ENCODE assay signal across 13 mouse cellular contexts in genomic region chr4:141394751-141395150, GRCm38 (mm10). TPM values are rescaled to one million over a fixed set of nuclear protein-coding genes. Genes with fewer than 3 reads are reported as not detected.
DNase-seq lines count a peak whose midpoint lies in the region; ATAC-seq lines count a peak whose summit lies in the region.
"Had no signal": no experiment of that assay in that cellular context is flagged by ENCODE, and none has a peak within 500 bp of the region (broad histone marks: within the 10 kb centered on the region; RNA-seq: fewer than 3 reads in every experiment).

No protein-coding gene starts in this region.

- H3K36me3 ChIP-seq in heart, embryonic 10.5 days, result no peaks in the 10 kb centered on the region
- H3K36me3 ChIP-seq in lung, embryonic 16.5 days (ENCODE audit: control insufficient read depth, insufficient read depth, low read length), result no peaks in the 10 kb centered on the region
- H3K36me3 ChIP-seq in forebrain, embryonic 14.5 days (ENCODE audit: control insufficient read depth, insufficient read depth, low read length), result no peaks in the 10 kb centered on the region

- WGBS in heart, embryonic 10.5 days, result 17% methylated on average over 16 of the region's 16 CpGs
- 13% methylated on average over 16 of the region's 16 CpGs for WGBS in lung, embryonic 16.5 days
- WGBS in forebrain, embryonic 14.5 days, result 14% methylated on average over 16 of the region's 16 CpGs

- peaks cover 13% of the 10 kb centered on the region for H3K4me1 ChIP-seq in heart, embryonic 10.5 days
- peaks cover 5% of the 10 kb centered on the region for H3K4me1 ChIP-seq in lung, embryonic 16.5 days (replicated peaks; ENCODE audit: control insufficient read depth, insufficient read depth, low read length)
- H3K4me1 ChIP-seq in forebrain, embryonic 14.5 days (ENCODE audit: control insufficient read depth, insufficient read depth, low read length), result no peaks in the 10 kb centered on the region

- H3K4me2 ChIP-seq in lung, embryonic 16.5 days (ENCODE audit: low read depth, low read length), result peak overlapping the region; percentile 12
- peak overlapping the region; percentile 12; the same call in 1 of the 2 replicates for H3K4me2 ChIP-seq in forebrain, embryonic 14.5 days (ENCODE audit: low read length)

- no peak for DNase-seq in heart, embryonic 10.5 days (ENCODE audit: low spot score)
- DNase-seq in heart, postnatal 14 days, result no peak
- no peak for DNase-seq in lung, postnatal 25 days (ENCODE audit: low spot score)
- DNase-seq in forebrain, embryonic 14.5 days (ENCODE audit: low spot score), result no peak
- peak; percentile 9 for DNase-seq in lung, postnatal 36 days
- no peak for DNase-seq in testis, postnatal 14 days (ENCODE audit: low spot score)
- no peak for DNase-seq in cerebellum, postnatal 4 days (ENCODE audit: low spot score in 2 of 2)
- DNase-seq: B cell, adult 2 months; cerebellum, adult 2 months; gastrocnemius, postnatal 25 days had no signal

- no peak overlapping the region for H3K27ac ChIP-seq in heart, embryonic 10.5 days
- no peak overlapping the region for H3K27ac ChIP-seq in lung, embryonic 16.5 days (ENCODE audit: low read length)
- no peak overlapping the region for H3K27ac ChIP-seq in forebrain, embryonic 14.5 days (ENCODE audit: low read depth, low read length)
- H3K27ac ChIP-seq: left cerebral cortex, adult 2 months had no signal

- H3K4me3 ChIP-seq in heart, embryonic 10.5 days, result peak overlapping the region; percentile 44
- no peak overlapping the region for H3K4me3 ChIP-seq in lung, embryonic 16.5 days (ENCODE audit: low read length)
- no peak overlapping the region for H3K4me3 ChIP-seq in forebrain, embryonic 14.5 days (ENCODE audit: low read depth, low read length)
- H3K4me3 ChIP-seq: left cerebral cortex, adult 2 months had no signal

- ATAC-seq in lung, embryonic 16.5 days (ENCODE audit: low read depth), result peak; percentile 24; the same call in 1 of the 2 replicates
- no peak for ATAC-seq in forebrain, embryonic 14.5 days

- no peak overlapping the region for H3K9ac ChIP-seq in lung, embryonic 16.5 days (ENCODE audit: low read length)
- no peak overlapping the region for H3K9ac ChIP-seq in forebrain, embryonic 14.5 days (ENCODE audit: low read length)

- H3K9me3 ChIP-seq in heart, embryonic 10.5 days, result no peaks in the 10 kb centered on the region
- H3K9me3 ChIP-seq in lung, embryonic 16.5 days (ENCODE audit: control insufficient read depth, low read length), result no peaks in the 10 kb centered on the region
- no peaks in the 10 kb centered on the region for H3K9me3 ChIP-seq in forebrain, embryonic 14.5 days (replicated peaks; ENCODE audit: control insufficient read depth, low read length)

- H3K27me3 ChIP-seq in heart, embryonic 10.5 days (ENCODE audit: insufficient read depth, poor library complexity, severe bottlenecking), result peaks cover 64% of the 10 kb centered on the region
- no peaks in the 10 kb centered on the region for H3K27me3 ChIP-seq in lung, embryonic 16.5 days (ENCODE audit: control insufficient read depth, insufficient read depth, low read depth, low read length)
- H3K27me3 ChIP-seq in forebrain, embryonic 14.5 days (replicated peaks; ENCODE audit: control insufficient read depth, insufficient read depth, low read length), result no peaks in the 10 kb centered on the region

- intact Hi-C loops in heart, postnatal 14 days (cut with DNase I), result loop anchor here (5.0 kb wide), 1 partner anchor 448 kb away; no protein-coding TSS in a partner anchor

RNA-seq across cellular contexts. Expression of gene Clcnka, which starts 3.8 kb away (rescaled TPM):
- polyA plus RNA-seq in heart, embryonic 10.5 days (2016; fragmentation: Nextera tagmentation; extraction: Ambion mirVana), result 0.11 and 0.44 TPM in 2 replicates
- not detected for total RNA-seq in heart, postnatal 14 days (2021)
- polyA plus RNA-seq in lung, embryonic 16.5 days (2015; fragmentation: Nextera tagmentation; extraction: Ambion mirVana), result 0.24 and 0.28 TPM in 2 replicates
- not detected in 2 replicates for polyA plus RNA-seq in forebrain, embryonic 14.5 days (2014; fragmentation: Nextera tagmentation; extraction: Ambion mirVana)
- polyA plus RNA-seq: cerebellum, adult 2 months; small intestine, adult 2 months had no signal

RNA-seq across cellular contexts. Expression of gene Clcnkb, which starts 21.1 kb away (rescaled TPM):
- polyA plus RNA-seq in heart, embryonic 10.5 days (2016; fragmentation: Nextera tagmentation; extraction: Ambion mirVana), result 0.93 and 1.3 TPM in 2 replicates
- 1 to 10 TPM in 1 of 2 experiments, under 1 TPM in 1; 0.83 to 1.5 TPM for total RNA-seq in heart, postnatal 14 days (2021)
- polyA plus RNA-seq in lung, embryonic 16.5 days (2015; fragmentation: Nextera tagmentation; extraction: Ambion mirVana), result 0.39 TPM in 1 of 2 replicates, not detected in the other
- not detected in 2 replicates for polyA plus RNA-seq in forebrain, embryonic 14.5 days (2014; fragmentation: Nextera tagmentation; extraction: Ambion mirVana)
- total RNA-seq: gastrocnemius, postnatal 25 days; left cerebral cortex, adult 2 months had no signal
- polyA plus RNA-seq: cerebellum, adult 2 months; small intestine, adult 2 months had no signal

RNA-seq across cellular contexts. Expression of gene Hspb7, which starts 25.8 kb away (rescaled TPM):
- polyA plus RNA-seq in heart, embryonic 10.5 days (2016; fragmentation: Nextera tagmentation; extraction: Ambion mirVana), result 61.5 and 132 TPM in 2 replicates
- 100 to 1,000 TPM; 760 to 902 TPM for total RNA-seq in heart, postnatal 14 days (2021)
- polyA plus RNA-seq in lung, embryonic 16.5 days (2015; fragmentation: Nextera tagmentation; extraction: Ambion mirVana), result 6.4 and 10.6 TPM in 2 replicates
- polyA plus RNA-seq in forebrain, embryonic 14.5 days (2014; fragmentation: Nextera tagmentation; extraction: Ambion mirVana), result not detected in 2 replicates

RNA-seq across cellular contexts. Expression of gene Fam131c, which starts 26.7 kb away (rescaled TPM):
- polyA plus RNA-seq in heart, embryonic 10.5 days (2016; fragmentation: Nextera tagmentation; extraction: Ambion mirVana), result 0.62 and 1.2 TPM in 2 replicates
- under 1 TPM; 0.15 to 0.65 TPM for total RNA-seq in heart, postnatal 14 days (2021)
- 3.3 and 3.6 TPM in 2 replicates for polyA plus RNA-seq in lung, embryonic 16.5 days (2015; fragmentation: Nextera tagmentation; extraction: Ambion mirVana)
- 10.2 and 15.8 TPM in 2 replicates for polyA plus RNA-seq in forebrain, embryonic 14.5 days (2014; fragmentation: Nextera tagmentation; extraction: Ambion mirVana)

RNA-seq across cellular contexts. Expression of gene Srarp, which starts 41.2 kb away (rescaled TPM):
- polyA plus RNA-seq in heart, embryonic 10.5 days (2016; fragmentation: Nextera tagmentation; extraction: Ambion mirVana), result not detected in 2 replicates
- under 1 TPM; 0.34 to 0.43 TPM for total RNA-seq in heart, postnatal 14 days (2021)
- not detected in 2 replicates for polyA plus RNA-seq in lung, embryonic 16.5 days (2015; fragmentation: Nextera tagmentation; extraction: Ambion mirVana)
- 0.33 TPM in 1 of 2 replicates, not detected in the other for polyA plus RNA-seq in forebrain, embryonic 14.5 days (2014; fragmentation: Nextera tagmentation; extraction: Ambion mirVana)
- polyA plus RNA-seq: small intestine, adult 2 months had no signal
